Mouse (Mus musculus) left cerebral cortex, adult 9 months (tissue): ENCODE results near the gene Usp15.

Experiments
- DNase-seq, 2 experiments: peaks; one replicate each; pipeline ENCODE4 v3.0.0; 2022; ENCODE audit warnings: low spot score in 2 of 2

Gene Usp15

GRCm38 (mm10) chr10:123108121-123108520 is 88.7 kb downstream of the Usp15 start:
- no peak for DNase-seq

- DNase-seq: no peak
Measured at GRCm38 (mm10) chr10:123101303-123101702, 95.5 kb downstream of the Usp15 start.

- no peak for DNase-seq
Measured at GRCm38 (mm10) chr10:123100584-123100983, 96.2 kb downstream of the Usp15 start.

DNA sequence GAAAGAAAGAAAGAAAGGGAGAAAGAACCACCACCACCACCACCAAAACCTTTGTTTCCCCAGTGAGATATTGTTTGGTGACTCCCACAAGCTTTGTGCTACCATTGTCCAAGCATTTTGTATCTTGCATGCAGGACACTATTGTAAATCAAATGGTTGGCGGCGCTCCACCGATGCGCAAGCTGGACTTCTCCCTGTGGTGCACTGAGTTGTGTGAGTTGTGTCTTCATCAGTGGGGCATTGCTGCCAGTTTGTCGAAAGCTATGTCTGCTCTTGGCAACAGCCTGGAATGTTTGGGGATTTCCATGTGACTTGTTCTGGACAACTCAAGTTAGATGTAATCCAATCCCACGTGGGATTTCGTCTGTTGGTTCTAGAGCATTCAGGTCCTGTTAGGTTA is 102.3 kb downstream of the Usp15 start:
- no peak for DNase-seq

- DNase-seq: no peak
Measured at GRCm38 (mm10) chr10:123092577-123092976, 104.2 kb downstream of the Usp15 start.

- DNase-seq: peak in 1 of 2 experiments; percentile 62
Measured at GRCm38 (mm10) chr10:123091737-123092136, 105.1 kb downstream of the Usp15 start.

DNA sequence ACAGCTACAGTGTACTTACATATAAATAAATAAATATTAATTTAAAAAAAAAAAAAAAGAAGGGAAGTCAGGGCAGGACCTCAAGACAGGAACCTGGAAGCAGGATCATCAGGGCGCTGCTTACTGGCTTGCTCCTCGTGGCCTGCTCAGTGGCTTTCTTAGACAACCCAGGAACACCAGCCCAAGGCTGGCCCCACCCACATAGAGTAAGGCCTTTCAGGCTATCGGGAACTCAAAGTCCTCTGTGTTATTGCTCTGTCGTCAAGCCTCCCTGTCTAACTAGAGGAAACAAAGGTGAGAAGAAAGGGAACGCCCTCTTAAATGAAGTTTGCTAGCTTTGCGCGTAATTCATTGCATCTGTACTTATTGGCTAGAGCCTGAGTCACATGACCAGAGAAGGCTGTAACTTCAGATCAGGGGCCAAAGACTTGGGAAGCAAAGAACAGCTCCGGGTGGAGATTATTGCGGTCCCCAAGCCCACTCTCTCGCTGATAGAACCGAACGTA is 107.3 kb downstream of the Usp15 start:
- DNase-seq: no peak

DNA sequence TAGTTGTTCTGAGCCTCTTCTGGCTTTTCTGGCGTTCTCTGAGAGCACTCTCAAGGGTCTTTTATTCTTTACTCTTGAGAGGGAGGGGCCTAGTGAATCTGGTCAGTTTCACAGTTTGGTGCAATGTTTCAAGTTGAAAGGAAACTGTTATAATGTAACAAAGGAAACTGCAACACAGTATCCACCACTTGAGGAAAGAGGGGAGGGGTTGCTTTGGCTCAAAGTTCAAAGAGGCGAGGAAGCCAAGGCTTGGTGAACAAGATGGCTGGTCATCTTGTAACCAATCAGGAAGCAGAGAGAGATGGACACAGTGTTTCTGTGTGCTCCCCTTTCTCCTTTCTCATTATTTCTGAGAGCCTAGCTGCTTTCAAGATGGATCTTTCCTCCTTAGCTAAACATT is 109.9 kb downstream of the Usp15 start:
- DNase-seq: no peak

DNA sequence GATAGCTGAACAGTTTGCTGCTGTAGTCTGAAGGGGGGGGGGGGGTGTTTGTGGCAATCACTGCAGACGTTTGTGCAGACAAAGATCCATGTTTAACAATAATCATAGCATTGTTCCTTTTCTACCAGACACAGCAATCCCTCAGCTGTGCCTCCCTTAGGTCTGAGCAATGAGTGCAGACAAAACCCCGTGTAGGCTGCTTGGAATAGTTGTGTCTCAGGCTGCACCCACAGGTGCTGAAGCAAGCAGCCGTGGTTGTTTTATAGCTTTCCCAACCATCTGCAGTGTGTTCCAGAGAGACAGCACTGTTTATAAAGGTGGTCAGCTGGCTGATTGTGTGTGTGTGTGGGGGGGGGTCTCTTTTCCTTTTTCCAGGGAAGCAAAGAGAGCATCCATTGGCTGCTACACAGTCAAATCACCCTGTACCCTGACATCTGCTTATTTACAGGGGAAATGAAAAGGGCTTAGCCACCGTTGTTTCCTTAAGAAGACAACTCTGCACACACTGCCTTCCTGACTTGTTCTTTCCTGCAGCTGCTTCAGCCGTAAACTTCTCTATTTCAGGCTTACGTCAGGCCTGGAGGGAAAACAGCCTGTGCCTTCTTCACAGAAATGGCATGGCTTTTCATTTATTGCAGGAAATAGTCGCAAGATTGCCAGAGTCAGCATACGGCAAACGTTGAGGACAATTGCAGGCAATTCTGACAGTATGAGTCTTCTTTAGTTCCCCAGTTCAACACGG is 111.7 kb downstream of the Usp15 start:
- peak in 1 of 2 experiments; percentile 19 for DNase-seq

DNA sequence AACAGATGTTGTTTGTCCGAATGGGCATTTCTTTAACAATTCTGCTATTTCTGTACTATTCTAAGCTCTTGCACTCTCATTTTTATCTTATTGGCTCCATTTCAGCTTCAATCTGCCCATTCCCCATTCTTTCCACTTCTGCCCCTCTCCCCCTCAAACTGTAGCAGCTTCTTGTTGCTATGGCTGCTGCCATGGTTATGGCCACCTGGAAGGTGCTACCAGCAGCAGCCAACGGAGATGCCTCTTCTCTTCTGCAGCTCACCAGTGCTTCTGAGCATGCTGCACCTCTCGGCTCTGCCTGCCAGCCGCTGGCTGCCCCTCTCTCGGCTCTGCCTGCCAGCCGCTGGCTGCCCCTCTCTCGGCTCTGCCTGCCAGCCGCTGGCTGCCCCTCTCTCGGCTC is 112.5 kb downstream of the Usp15 start:
- no peak for DNase-seq

DNA sequence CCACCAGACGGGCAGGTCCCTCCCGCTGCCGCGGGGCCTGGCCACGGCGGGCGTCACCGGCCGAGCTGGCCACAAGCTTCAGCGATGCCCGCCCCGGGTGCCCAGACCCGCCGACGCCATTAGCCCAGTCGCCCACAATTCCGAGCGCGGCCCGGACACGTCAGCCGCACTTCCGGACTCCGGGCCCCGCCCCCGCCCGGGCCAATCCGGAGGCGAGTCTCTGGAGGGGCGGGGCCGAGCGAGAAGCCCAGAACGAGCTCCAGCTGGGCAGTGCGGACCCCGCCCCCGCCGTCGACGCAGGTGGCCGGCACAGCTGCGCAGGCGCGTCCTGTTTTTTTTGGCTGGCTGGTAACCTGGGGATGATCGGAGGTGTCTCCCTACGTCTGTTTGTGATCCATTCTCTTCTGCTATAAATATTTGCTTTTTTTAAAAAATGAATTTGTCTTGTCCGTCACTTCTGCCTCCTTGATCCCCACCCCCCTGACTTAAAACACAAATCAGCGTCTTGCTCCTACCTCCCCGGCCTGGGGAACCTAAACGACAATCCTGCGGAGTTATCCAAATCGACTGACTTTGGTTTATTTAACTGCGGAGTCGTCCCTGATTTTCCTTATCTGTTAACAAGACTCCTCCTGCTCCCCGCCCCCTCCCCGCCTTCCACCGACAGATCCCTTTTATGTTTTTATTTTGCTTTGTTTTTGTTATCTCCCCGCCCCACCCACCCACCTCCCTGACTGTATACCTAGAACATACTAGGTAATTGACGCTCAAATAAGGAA is 120.4 kb downstream of the Usp15 start, which contains the start of gene Mon2:
Gene Mon2 (minus strand): TSS at position 261 of the 779 bp plus-strand sequence.
- peak; percentile 89 to 95 for DNase-seq

DNA sequence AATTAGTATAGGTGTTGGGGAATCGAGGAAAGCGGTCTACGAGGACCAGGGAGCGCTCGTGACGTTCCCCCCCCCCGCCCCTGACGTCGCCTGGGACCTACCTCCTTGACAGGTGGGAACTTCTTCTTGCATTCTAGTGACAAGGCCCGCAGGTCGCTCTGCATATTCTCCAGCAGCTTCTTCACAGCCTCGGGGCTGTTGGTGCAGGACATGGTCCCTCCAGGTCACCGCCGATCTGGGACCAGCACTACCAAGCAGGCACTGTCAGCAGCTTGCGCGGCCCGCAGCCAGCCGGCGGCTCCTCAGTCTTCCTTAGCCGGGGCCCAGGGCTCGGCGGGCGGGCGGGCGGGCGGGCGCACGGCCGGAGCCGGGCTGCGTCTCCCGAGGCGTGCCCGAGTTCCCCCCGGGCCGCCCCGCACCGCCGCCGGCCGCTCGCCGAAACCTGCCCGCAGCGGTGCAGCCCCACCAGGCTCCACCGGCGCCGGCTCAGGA is 121.0 kb downstream of the Usp15 start:
- no peak for DNase-seq

DNA sequence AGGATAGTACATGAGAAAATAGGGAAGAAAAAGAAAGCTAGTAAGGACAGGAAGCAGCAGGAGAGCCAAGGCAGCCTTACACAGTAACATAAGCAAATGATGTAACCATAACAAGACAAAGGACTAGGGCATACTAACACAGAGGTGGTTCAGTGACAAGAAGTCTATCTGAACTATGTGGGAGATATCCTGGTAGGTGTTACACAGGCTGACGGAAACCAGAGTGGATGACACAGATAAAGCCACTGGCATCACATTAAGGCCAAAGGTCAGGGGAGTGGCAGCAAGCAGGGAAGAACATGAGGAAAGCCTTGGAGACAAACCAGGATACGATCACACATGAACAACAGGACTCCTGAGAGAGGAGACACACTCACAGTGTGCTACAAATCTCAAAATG is 124.8 kb downstream of the Usp15 start:
- DNase-seq: no peak

GRCm38 (mm10) chr10:123063021-123063420 is 133.8 kb downstream of the Usp15 start:
- no peak for DNase-seq

DNA sequence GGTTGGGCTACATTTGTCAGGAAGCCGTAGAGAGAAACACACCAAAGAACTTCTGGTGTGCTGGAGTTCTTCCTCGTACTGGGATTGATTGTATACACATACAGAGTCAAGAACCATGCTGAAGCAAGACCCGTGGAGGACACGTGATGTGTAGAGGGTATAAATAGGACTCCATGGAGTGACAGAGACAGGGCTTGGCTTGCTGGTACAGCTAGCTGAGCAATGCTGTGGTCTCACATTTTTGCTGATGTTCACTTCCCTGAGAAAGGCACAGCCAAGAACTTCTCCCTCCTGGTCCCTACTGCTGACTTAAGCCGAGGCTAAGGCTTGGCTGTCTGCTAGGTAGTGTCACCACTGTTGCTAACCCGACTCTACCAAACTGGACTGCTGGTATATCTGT is 136.0 kb downstream of the Usp15 start:
- no peak for DNase-seq

DNA sequence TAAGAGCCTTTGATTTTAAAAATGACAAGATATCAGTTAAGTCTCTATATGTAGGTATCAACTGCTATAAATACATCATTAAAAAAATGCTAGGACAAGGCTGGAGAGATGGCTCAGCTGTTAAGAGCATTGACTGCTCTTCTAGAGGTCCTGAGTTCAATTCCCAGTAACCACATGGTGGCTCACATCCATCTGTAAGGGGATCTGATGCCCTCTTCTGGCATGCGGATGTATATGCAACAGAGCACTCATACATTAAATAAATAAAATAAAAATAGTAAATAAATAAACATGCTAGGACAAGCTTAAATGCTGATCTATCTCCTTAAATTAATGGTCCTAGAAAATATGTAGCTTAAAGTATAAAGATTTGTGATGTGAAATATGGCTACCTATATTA is 139.7 kb downstream of the Usp15 start:
- DNase-seq: no peak

DNA sequence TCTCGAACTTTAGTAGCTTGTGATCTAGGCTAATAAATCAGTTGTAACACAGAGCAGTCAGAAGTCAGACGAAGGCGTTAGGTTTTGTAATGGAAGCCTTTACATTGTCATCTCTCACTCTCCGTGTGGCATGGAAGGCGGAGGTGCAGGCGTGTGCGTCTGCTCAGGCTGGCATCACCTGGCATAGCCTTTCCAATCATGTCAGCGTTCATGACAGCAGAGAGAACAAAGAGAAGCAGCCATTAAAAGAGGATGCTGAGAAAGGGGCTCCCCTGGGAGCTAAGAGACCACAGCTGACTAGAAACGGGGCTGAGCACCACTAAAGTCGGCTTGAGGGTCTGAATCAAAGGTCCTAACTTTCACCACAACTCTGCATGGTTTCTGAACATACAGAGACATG is 140.3 kb downstream of the Usp15 start:
- no peak for DNase-seq

DNA sequence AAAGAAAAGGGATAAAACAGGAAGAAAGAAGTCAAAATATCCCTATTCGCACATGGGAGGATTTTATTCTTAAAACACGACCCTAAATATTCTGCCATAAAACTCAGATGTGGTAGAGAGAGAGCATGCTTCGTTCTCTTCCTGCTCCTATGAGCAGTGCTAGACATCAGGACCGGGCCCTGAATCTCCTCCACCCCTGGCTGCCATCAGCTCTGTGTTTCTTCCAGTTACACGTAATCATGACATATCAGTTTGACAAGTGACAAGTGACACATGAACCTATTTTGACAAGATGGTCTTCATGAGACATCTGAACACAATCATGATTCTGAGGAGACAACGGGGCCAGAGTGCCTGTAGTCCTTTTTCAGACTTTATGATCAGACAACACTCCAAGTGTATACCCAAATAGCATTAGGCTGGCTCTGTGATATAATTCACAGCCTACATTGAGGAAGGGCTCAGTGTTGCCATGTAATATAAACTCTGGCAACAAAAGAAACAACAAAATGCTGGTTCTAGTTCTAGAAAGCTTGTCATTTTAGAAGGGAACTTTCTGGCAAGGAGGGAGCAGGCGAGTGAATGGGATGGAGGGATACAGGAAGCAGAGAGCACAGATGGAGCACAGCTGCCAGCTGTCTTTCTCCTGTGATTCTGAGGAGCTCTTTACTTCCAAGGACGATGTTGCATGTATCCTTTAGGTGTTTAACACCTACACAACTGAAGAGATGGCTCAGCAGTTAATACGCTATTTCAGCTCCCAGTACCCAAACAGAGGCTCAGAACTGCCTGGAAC is 141.4 kb downstream of the Usp15 start:
- DNase-seq: no peak
